Mouse (Mus musculus) midbrain, embryonic 15.5 days (tissue): Measurements from ENCODE around the gene Bola1. TPM values are rescaled to one million over a fixed set of nuclear protein-coding genes. Genes with fewer than 3 reads are reported as not detected.

Source experiments
- microRNA-seq: library from miRNA; unstranded; fragments of <30 nt; microRNA quantifications from one replicate; pipeline ENCODE4, GENCODE M21; 2016
- polyA plus RNA-seq: library from polyadenylated mRNA; unstranded; fragments of >200 nt; fragmentation: Nextera tagmentation; extraction: Ambion mirVana; gene quantifications from 2 replicates; pipeline ENCODE4 v1.2.1, GENCODE M21; 2015

The Bola1 gene
- polyA plus RNA-seq, 1 experiment from 2014 or later: 59.9 TPM

Small RNA genes within 50 kb of the gene (microRNA-seq; reads per million reads assigned to microRNA genes)
- gene Gm44492 (not detected), gene Gm47311 (not detected), gene Gm47313 (not detected)

Other genes starting within 250 kb of the Bola1 start
- 59.3 and 63.1 TPM in 2 replicates for gene Plekho1, start 223.7 kb downstream of the Bola1 start, polyA plus RNA-seq
- gene Vps45, start 161.2 kb downstream of the Bola1 start, polyA plus RNA-seq: 64.4 and 65.6 TPM in 2 replicates
- 7.7 and 8.2 TPM in 2 replicates for gene Otud7b, start 115.2 kb downstream of the Bola1 start, polyA plus RNA-seq
- gene Mtmr11, start 57.7 kb downstream of the Bola1 start, polyA plus RNA-seq: 8.3 and 14.1 TPM in 2 replicates
- gene Sf3b4, start 47.4 kb downstream of the Bola1 start, polyA plus RNA-seq: 138 and 147 TPM in 2 replicates
- 140 and 142 TPM in 2 replicates for gene Sv2a, start 38.6 kb downstream of the Bola1 start, polyA plus RNA-seq
- gene Hist2h2ab, start 156 bp upstream of the Bola1 start, polyA plus RNA-seq: 0.92 TPM in 1 of 2 replicates, not detected in the other
- 1.8 and 2.2 TPM in 2 replicates for gene Hist2h2ac, start 1.2 kb upstream of the Bola1 start, polyA plus RNA-seq
- gene Hist2h2be, start 1.4 kb upstream of the Bola1 start, polyA plus RNA-seq: 5.1 and 5.4 TPM in 2 replicates
- gene Hist2h3c2, start 19.4 kb upstream of the Bola1 start, polyA plus RNA-seq: 2.3 and 2.4 TPM in 2 replicates
- 44.8 and 51.7 TPM in 2 replicates for gene Hist2h2aa2, start 20.6 kb upstream of the Bola1 start, polyA plus RNA-seq
- gene Hist2h2aa1, start 25.8 kb upstream of the Bola1 start, polyA plus RNA-seq: 14.4 and 19.2 TPM in 2 replicates
- 0.11 TPM in 1 of 2 replicates, not detected in the other for gene Hist2h3c1, start 27.0 kb upstream of the Bola1 start, polyA plus RNA-seq
- 5.6 and 6.1 TPM in 2 replicates for gene Hist2h4, start 43.6 kb upstream of the Bola1 start, polyA plus RNA-seq
- 12.8 and 13.1 TPM in 2 replicates for gene Hist2h3b, start 48.9 kb upstream of the Bola1 start, polyA plus RNA-seq
- 1.9 and 2.6 TPM in 2 replicates for gene Hist2h2bb, start 50.0 kb upstream of the Bola1 start, polyA plus RNA-seq
- gene Fcgr1, start 74.3 kb upstream of the Bola1 start, polyA plus RNA-seq: 1.0 and 1.7 TPM in 2 replicates
- gene BC107364, start 232.6 kb upstream of the Bola1 start, polyA plus RNA-seq: not detected in 2 replicates